Mouse (Mus musculus) myocyte (in vitro differentiated cells): ENCODE data around the gene Mafg. TPM values are rescaled to one million over a fixed set of nuclear protein-coding genes. Genes with fewer than 3 reads are reported as not detected.

Experiments used
- H3K27me3 ChIP-seq: one replicate; pipeline ENCODE4 v1.6.1; 2011; ENCODE audit not compliant: control insufficient read depth, insufficient read depth, insufficient read length
- H3K36me3 ChIP-seq: one replicate; pipeline ENCODE4 v1.6.1; 2011; ENCODE audit not compliant: control insufficient read depth, insufficient read depth
- H3K4me2 ChIP-seq: one replicate; pipeline ENCODE4 v1.6.1; 2011; ENCODE audit warnings: low read depth, control low read depth
- H3K4me3 ChIP-seq: one replicate; pipeline ENCODE4 v1.5.1; 2011; ENCODE audit warnings: mild to moderate bottlenecking, control low read depth, moderate library complexity
- H3K79me2 ChIP-seq: one replicate; pipeline ENCODE4 v1.6.1; 2011; ENCODE audit not compliant: control insufficient read depth, insufficient read depth
- H3ac ChIP-seq: one replicate; pipeline ENCODE4 v1.6.1; 2011; ENCODE audit not compliant: control insufficient read depth, insufficient read length
- CEBPB ChIP-seq: IDR thresholded peaks from 2 replicates; pipeline ENCODE4 v1.6.1; 2011; ENCODE audit warnings: mild to moderate bottlenecking, moderate library complexity; ENCODE audit not compliant: poor library complexity, insufficient read depth, severe bottlenecking
- E2F4 ChIP-seq: IDR thresholded peaks from one replicate; pipeline ENCODE4 v1.6.1; 2011; ENCODE audit warnings: mild to moderate bottlenecking, control low read depth, moderate library complexity; ENCODE audit not compliant: insufficient read depth
- MAX ChIP-seq: IDR thresholded peaks from one replicate; pipeline ENCODE4 v1.6.1; 2011; ENCODE audit warnings: low read depth, mild to moderate bottlenecking, control low read depth
- MYOD1 ChIP-seq, 3 experiments: IDR thresholded peaks; one replicate each; pipeline ENCODE4 v1.6.1; 2011; ENCODE audit warnings: control low read depth in 2 of 3, low read depth in 2 of 3, mild to moderate bottlenecking in 2 of 3, moderate library complexity in 1 of 3; ENCODE audit not compliant: insufficient read length in 2 of 3, control insufficient read depth in 1 of 3
- MYOG ChIP-seq, 3 experiments: IDR thresholded peaks; one replicate each; pipeline ENCODE4 v1.6.1; 2011; ENCODE audit warnings: control low read depth in 2 of 3, low read depth in 2 of 3, mild to moderate bottlenecking in 2 of 3; ENCODE audit not compliant: insufficient read length in 2 of 3, control insufficient read depth in 1 of 3, insufficient read depth in 1 of 3
- POLR2A ChIP-seq: IDR thresholded peaks from one replicate; pipeline ENCODE4 v1.6.1; 2011; ENCODE audit warnings: low read depth, mild to moderate bottlenecking, control low read depth, moderate library complexity; ENCODE audit not compliant: insufficient read length
- POLR2AphosphoS2 ChIP-seq: IDR thresholded peaks from one replicate; pipeline ENCODE4 v1.6.1; 2011; ENCODE audit warnings: low read depth, control low read depth; ENCODE audit not compliant: insufficient read length
- REST ChIP-seq: IDR thresholded peaks from one replicate; pipeline ENCODE4 v1.6.1; 2011; ENCODE audit warnings: mild to moderate bottlenecking, control low read depth, moderate library complexity; ENCODE audit not compliant: insufficient read depth, insufficient read length
- SRF ChIP-seq: IDR thresholded peaks from one replicate; pipeline ENCODE4 v1.6.1; 2011; ENCODE audit warnings: low read depth; ENCODE audit not compliant: control insufficient read depth, insufficient read length
- TCF12 ChIP-seq: IDR thresholded peaks from one replicate; pipeline ENCODE4 v1.6.1; 2011; ENCODE audit warnings: mild to moderate bottlenecking, control low read depth; ENCODE audit not compliant: poor library complexity, insufficient read depth, severe bottlenecking
- TCF3 ChIP-seq: IDR thresholded peaks from one replicate; pipeline ENCODE4 v1.6.1; 2011; ENCODE audit warnings: low read depth, control low read depth; ENCODE audit not compliant: insufficient read length
- USF1 ChIP-seq: IDR thresholded peaks from one replicate; pipeline ENCODE4 v1.6.1; 2011; ENCODE audit warnings: low read depth, mild to moderate bottlenecking, control low read depth, moderate library complexity
- polyA plus RNA-seq: library from polyadenylated mRNA; unstranded; fragments of >200 nt; fragmentation: generic; extraction: Trizol; gene quantifications from one replicate; pipeline ENCODE4 v1.2.1, GENCODE M21; 2012; ENCODE audit warnings: missing spikeins

Gene Mafg
- polyA plus RNA-seq, 1 experiment: 43.1 TPM

DNA sequence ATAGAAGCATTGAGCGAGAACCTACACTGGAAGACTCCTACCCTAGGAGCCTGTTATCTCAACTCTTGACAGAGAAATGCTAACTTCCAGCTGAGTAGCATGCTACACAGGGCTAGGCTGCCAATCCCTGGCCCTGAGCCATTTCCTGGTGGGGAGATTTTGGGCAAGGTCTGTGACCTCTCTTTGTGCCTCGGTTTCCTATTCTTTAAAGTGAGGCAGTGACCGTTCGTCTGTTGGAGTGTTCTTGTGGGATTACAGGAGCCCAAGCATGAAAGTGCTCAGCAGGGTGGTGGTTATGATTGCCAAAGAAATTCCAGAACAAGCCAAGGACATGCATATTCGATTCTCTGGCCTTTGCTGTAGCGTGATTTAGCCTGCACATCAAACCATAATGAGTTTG lies 29.4 kb upstream of the Mafg start:
- TF ChIP-seq MYOD1 (IDR thresholded peaks at IDR 0.05; ENCODE audit: control insufficient read depth in 1 of 3, insufficient read length in 2 of 3, low read depth in 2 of 3): no peak
- TF ChIP-seq TCF3: no peak
- no peak for TF ChIP-seq POLR2A
- no peak for TF ChIP-seq MYOG (IDR thresholded peaks at IDR 0.05; ENCODE audit: control insufficient read depth in 1 of 3, insufficient read depth in 1 of 3, insufficient read length in 2 of 3, low read depth in 2 of 3)
- no peak for TF ChIP-seq E2F4
- no peak for TF ChIP-seq POLR2AphosphoS2
- TF ChIP-seq MAX: no peak
- TF ChIP-seq SRF: no peak
- TF ChIP-seq CEBPB: no peak
- no peak for TF ChIP-seq USF1
- TF ChIP-seq TCF12: no peak
- TF ChIP-seq REST: no peak
- H3K4me3 ChIP-seq: no peak overlapping the region
- H3K4me2 ChIP-seq: no peak overlapping the region
- peaks cover 52% of the 10 kb centered on the region for H3K27me3 ChIP-seq
- H3ac ChIP-seq: no peak overlapping the region
- H3K79me2 ChIP-seq: no peaks in the 10 kb centered on the region
- H3K36me3 ChIP-seq: no peaks in the 10 kb centered on the region

DNA sequence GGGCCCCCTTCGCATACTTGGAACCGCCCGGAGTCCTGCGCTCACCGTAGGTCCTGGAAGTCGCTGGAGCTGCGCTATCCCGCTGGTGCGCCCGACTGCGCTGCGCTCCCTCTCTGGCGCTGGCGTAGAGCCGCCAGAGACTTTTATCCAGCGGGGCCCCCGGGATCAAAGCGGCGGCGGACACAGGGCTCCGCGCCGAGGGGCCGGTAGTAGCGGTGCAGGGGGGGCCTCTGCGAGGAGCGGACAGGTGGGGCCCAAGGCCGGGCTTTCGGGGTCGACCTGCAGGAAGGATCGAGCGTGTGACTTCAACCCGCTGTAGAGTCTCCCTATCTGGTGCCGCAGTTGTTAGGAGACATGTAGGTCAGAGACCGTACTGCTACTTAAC lies 27.7 kb upstream of the Mafg start, which contains the start of gene Notum:
Gene Notum, minus strand, starts transcription at position 100 of the 385 bp plus-strand sequence.
- H3K4me2 ChIP-seq: peak within 1 kb of the TSS; percentile 73
- H3ac ChIP-seq: peak within 1 kb of the TSS; percentile 20
- TF ChIP-seq MYOD1 (IDR thresholded peaks at IDR 0.05; ENCODE audit: control insufficient read depth in 1 of 3, insufficient read length in 2 of 3, low read depth in 2 of 3): no peak
- no peak for TF ChIP-seq MYOG (IDR thresholded peaks at IDR 0.05; ENCODE audit: control insufficient read depth in 1 of 3, insufficient read depth in 1 of 3, insufficient read length in 2 of 3, low read depth in 2 of 3)
- TF ChIP-seq REST: no peak
- TF ChIP-seq E2F4: no peak
- TF ChIP-seq CEBPB: no peak
- H3K79me2 ChIP-seq: no peaks in the 10 kb centered on the region
- H3K4me3 ChIP-seq: no peak within 1 kb of the TSS
- H3K27me3 ChIP-seq: peaks cover 68% of the 10 kb centered on the region
- no peaks in the 10 kb centered on the region for H3K36me3 ChIP-seq

DNA sequence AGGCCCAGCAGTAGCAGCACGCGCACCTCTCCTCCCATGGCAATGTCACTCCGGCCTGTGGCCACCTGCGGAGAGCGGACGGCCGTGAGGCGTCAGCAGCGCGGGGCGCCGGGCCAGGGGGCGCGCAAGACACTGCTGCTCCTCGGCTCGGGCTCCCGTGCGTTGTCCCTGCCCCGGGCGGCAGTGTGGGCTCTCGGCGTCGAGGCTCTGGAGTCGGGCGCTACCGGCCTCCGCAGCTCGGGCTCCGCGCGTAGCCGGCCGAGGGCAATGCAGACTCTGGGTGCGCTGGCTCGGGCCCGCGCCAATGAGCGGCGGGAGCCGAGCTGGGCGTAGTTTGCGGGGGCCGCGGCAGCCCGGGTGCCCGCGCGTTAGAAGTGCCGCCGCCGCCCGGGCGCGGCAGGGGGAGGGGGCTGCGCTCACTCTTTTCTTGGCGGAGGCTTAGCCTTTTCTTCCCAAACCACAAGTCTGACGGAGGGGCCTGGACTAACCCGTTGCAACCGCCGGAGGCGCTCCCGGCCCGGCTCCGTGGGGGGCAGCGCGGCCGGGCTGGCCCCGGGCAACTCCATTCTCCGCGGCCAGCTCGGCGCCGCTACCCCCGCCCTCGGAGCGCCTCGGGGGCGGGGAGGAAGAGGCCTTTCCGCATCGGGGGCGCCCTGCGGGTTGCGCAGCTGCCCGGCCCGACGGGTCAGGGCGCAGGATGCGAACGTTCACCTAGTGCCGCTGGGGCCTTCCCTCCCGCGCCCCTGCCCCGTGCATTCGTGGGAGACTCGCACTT lies 27.1 kb upstream of the Mafg start:
- H3ac ChIP-seq: peak overlapping the region; percentile 20
- peak overlapping the region; percentile 73 for H3K4me2 ChIP-seq
- H3K4me3 ChIP-seq: no peak overlapping the region
- H3K36me3 ChIP-seq: no peaks in the 10 kb centered on the region
- H3K79me2 ChIP-seq: no peaks in the 10 kb centered on the region
- H3K27me3 ChIP-seq: peaks cover 74% of the 10 kb centered on the region
- TF ChIP-seq TCF3: no peak
- TF ChIP-seq SRF: no peak
- no peak for TF ChIP-seq TCF12
- peak in 2 of 3 experiments; percentile 12 to 17 for TF ChIP-seq MYOG (IDR thresholded peaks at IDR 0.05; ENCODE audit: control insufficient read depth in 1 of 3, insufficient read depth in 1 of 3, insufficient read length in 2 of 3, low read depth in 2 of 3)
- peak in 1 of 3 experiments; percentile 41 for TF ChIP-seq MYOD1 (IDR thresholded peaks at IDR 0.05; ENCODE audit: control insufficient read depth in 1 of 3, insufficient read length in 2 of 3, low read depth in 2 of 3)
- TF ChIP-seq CEBPB: no peak
- TF ChIP-seq MAX: no peak
- TF ChIP-seq USF1: no peak

DNA sequence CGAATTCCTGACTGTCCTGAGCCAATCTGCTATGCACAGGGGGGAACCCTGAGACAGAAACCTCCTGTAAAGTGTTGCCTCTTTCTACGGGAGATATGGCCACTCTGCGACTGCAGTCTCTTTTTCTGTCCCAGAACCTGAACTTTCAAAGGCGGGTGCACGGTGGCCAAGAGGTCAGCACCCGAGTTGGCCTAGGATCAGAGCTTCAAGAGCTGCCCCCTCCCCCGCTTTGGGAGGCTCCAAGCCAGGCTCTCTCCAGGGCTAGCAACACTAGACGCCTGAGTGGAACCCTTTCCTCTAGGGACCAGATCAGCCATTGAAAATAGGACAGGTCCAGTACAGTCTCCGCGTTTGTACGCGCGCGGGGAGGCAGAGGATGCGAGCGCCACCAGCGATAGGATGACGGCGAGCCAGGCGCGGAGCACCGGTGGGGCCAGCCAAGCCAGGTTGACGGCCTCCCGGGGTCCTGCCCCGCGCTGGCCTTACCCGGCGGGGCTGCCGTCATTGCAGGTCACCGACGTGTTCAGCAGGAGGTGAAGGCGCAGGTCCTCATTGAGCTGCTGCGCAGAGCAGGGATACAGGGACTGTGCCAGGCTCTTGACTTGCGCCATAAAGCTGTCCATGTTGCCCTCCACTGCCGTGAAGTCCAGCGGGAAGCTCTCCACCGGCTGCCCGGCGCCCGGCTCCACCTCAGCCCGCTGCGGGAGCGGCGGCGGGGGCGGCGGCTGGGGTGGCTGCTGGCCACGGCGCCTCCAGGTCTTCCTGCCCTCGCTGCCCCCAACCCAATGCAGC lies 26.3 kb upstream of the Mafg start:
- TF ChIP-seq CEBPB (no peak), REST (no peak), TCF12 (no peak), TCF3 (no peak), SRF (no peak), E2F4 (no peak), MYOG (IDR thresholded peaks at IDR 0.05; ENCODE audit: control insufficient read depth in 1 of 3, insufficient read depth in 1 of 3, insufficient read length in 2 of 3, low read depth in 2 of 3) (no peak)
- H3K4me3 ChIP-seq: no peak overlapping the region
- H3K79me2 ChIP-seq: no peaks in the 10 kb centered on the region
- peaks cover 71% of the 10 kb centered on the region for H3K27me3 ChIP-seq
- H3ac ChIP-seq: no peak overlapping the region
- H3K36me3 ChIP-seq: no peaks in the 10 kb centered on the region
- H3K4me2 ChIP-seq: peak overlapping the region; percentile 73
